Mouse (Mus musculus): ENCODE measurements around the gene D5Ertd579e.

DNA sequence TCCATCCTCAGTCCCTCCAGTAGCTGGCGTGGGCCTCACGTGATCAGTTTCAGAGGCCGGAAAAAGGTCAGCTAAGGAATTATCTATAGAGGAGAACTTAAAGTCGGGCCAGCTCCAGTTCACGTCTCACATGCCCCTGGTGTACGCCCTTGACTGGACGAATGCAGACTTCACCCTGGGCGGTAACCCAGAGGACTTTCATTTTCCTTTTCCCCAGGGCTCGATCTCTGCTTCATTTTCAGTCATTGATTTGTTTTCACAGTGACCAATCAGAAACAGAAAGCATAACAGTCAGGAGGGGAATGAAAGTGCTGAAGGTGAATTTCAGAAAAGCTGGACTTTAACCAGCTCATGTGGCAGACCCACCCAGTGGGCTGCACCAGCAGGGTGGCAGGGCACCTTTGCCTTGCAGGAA is 30.6 kb upstream of the D5Ertd579e start:
- no peak for TF ChIP-seq POLR2A (IDR thresholded peaks at IDR 0.05; ENCODE audit: low read depth, low read length)
- TF ChIP-seq CTCF (IDR thresholded peaks at IDR 0.05; ENCODE audit: borderline replicate concordance, insufficient read depth, low read length): no peak
